Mouse (Mus musculus) ovary, adult 18-20 months (tissue): Measurements from ENCODE around the gene Ankrd66.
A peak's percentile ranks its signal among the peaks of the same experiment; 100 is the strongest.

ENCODE experiments used
- DNase-seq: peaks from one replicate; pipeline ENCODE4 v3.0.0; 2022; ENCODE audit warnings: low spot score, mixed read lengths

The Ankrd66 gene

DNA sequence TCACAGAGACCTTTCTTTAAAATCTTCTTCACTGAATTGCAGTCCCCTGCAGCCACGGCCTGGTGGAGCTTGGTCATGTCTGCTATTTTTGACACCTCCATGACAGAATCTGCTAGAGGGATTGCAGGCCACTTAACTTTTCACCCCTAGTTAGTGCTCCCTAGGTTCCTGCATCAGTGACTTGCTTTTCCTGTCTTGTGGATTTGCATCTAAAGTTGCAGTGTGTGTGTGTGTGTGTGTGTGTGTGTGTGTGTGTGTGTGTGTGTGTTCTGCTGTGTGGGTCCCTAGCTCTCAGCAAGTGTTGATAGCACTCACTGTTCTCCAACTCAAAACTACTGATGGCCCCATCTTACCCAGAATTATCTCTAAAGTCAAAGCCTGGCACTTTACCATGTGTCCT lies at the start of gene Ankrd66:
Gene Ankrd66 (minus strand): TSS at position 101 of the 400 bp plus-strand sequence.
- no peak for DNase-seq

DNA sequence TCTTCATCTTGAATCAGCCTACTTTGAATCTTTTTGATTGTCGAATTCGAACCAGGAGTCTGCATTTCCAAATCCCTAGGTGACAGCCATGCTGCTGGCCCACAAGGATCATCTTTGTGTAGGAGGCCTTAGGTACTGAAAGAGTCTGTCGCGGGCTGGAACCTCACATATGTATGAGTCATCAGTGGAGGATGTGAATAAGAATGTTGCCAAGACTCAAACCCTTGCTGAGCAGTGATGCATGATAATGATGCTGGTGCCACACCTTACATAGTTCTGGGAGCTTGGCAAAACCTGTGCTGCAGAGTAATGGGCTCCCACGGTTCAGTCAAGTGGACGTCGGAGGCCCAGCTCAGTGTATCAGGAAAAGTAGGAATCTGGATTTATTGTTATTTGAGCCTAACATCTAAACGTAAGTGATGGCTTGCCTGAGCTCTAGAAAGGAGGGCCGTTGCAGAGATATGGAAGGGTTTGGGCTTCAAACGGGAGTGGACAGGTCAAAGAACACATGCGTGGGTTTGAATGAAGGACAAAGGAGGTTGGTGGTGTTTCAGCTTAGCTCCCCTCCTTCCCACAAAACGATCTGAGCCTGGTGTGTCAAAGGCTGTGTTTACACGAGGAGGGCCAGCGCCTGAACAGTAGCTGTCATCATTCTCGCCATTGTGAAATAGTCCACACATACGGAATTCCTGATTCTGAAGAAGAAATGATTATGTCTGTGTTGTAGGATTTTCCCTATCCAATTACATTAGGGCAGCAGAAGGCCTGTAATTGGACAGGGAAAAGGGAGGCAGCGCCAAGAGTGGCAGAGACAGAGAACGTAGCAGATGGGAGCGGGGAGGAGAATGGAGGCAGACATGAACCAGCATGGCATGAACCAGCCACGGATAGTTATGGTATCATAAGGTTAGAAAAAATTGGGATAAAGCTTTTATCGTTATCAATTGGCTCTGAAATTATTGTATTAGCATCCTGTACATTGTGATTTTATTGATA lies 49.2 kb upstream of the Ankrd66 start:
- DNase-seq = no peak

DNA sequence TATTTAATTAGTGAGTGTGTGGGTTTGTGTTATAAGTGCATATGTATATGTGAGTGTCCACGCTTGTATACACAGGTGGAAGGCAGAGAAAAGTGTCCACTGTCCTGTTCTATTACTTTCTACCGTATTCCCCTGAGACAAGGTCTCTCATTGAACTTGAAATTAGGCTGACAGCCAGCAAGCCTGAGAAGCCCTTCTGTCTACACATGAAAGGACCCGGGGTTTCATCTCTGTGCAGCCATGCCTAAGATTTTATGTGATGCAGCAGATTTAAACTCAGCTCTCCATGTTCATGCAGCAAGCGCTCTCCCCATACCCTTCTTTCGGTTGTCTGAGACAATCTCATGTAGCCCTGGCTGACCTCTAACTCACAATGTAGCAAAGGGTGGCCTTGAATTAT lies 47.1 kb upstream of the Ankrd66 start:
- DNase-seq = no peak

DNA sequence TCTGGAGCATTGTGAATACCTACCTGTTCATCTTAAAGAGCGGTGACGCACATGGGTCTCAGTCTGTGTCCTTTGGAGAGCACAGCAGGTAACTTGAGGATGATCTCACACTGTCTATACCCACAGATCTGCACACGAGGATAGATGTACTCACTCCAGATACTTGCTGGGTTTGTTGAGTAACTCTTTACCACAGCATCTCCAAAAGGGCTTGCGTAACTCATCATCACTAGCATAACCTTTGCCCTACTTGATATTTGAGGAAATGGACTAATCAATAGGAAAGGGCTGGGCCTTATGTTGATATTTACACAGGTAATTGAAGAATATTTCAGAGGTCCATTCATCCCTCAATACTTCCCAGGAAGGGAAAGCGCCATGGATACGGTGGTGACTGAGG lies 46.3 kb upstream of the Ankrd66 start:
- DNase-seq = no peak

DNA sequence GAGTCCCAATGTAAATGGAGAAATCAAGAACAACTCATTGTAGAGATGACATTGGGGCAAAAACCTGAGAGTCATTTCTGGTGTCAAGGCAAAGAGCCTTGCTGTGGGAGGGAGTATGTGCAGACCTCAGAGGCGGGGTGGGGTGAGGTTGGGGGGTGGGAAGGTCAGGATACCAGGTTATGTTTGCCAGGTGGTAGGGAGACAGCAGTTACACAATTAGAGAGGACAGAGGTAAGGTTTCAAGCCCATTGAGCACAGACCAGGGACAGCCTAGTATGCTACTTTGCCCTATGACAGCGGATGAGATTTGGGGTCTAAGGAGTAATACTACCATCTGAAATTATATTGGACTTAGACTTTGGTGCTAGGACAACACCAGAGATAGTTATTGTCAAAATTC lies 43.8 kb upstream of the Ankrd66 start:
- DNase-seq = no peak

DNA sequence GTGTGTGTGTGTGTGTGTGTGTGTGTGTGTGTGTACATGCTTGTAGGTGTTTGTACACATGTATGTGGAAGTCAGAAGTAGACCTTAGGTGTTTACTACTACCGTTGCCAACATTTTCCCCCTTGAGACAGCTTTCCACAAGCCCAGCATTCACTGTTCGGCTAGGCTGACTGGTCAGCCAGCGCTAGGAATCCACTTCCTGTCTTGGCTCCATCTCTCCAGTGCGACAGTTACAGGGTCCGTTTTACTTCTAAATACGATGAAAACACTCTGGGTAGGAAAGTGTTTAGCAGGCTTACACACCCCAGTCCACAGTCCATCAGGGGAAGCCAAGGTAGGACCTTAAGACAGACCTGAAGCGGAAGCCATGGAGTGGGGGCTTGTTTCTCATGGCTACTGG lies 41.3 kb upstream of the Ankrd66 start:
- DNase-seq = no peak

DNA sequence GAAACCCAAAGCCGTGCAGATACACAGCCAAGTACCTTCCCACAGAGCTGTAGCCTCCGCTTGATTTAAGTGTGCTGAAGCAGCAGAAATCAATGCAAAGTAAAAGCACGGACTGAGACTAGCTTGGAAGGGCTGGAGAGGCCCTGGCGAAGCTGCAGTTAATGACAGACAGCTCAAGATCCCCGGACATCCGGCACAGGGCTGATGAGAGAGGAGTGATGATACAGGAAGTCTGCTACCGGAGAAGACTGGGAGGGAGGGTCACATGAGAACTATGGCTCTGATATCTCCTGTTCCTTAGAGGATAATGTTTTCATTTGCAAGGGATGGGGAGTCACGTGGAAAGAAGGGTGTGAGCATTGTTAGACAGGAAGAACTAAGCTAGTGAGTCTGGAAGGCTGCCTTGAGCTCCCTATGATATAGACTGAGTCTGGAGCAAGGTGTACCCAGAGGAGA lies 37.6 kb upstream of the Ankrd66 start:
- DNase-seq = no peak

DNA sequence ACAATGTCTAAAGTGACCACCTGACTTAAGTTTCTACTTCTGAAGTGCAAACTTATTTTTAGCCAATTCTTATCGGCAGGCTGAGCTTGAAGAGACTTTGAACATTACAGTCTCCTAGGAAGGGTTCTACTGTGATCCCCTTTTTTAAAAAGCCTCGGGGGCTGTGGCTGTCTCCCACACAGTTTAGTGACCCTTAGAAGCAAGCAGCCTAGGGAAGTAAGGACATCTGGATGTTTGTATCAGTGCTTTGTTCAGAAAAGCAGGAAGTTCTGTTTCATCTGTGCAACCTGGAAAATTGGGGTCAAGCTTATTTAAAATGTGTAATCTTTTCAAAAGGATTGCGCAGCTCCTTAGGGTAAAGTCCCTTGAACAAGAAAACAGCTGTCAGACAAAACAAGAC lies 37.0 kb upstream of the Ankrd66 start:
- no peak for DNase-seq

DNA sequence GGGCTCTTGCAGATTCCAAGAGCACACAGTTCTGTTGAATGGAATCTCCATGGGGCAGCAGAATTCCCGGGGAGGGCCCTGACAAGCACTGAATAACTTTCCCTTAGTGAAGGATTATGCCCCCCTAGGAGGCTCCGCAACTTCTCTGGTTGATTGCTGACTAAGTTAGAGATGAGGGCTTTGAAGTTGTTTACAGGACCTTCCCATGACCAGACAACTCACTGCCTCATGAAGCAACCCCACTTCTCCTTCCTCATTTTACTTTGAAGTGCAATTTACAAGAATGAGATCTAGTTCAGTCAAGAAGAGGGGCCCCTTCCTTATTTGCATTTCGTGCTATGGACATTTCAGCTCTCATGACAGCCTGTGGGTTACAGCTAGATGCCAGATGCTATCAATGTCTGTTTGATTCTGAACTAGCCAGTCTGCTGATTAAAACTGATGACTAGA lies 30.2 kb upstream of the Ankrd66 start:
- DNase-seq = no peak

DNA sequence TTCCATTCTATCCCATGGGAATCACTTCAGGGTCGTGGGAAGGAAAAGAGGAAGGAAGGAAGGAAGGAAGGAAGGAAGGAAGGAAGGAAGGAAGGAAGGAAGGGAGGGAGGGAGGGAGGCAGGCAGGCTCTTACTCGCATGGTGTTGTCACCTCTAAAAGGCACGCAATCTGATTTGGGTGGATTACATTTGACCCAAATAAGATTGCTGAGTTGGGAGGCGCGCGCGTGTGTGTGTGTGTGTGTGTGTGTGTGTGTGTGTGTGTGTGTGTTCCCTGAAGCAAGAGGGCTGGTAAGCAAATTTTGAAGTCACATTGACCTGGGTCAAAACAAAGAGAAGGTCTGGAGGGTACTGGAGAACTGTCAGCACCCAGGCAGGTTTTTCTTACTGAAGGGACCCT lies 25.8 kb upstream of the Ankrd66 start:
- no peak for DNase-seq

DNA sequence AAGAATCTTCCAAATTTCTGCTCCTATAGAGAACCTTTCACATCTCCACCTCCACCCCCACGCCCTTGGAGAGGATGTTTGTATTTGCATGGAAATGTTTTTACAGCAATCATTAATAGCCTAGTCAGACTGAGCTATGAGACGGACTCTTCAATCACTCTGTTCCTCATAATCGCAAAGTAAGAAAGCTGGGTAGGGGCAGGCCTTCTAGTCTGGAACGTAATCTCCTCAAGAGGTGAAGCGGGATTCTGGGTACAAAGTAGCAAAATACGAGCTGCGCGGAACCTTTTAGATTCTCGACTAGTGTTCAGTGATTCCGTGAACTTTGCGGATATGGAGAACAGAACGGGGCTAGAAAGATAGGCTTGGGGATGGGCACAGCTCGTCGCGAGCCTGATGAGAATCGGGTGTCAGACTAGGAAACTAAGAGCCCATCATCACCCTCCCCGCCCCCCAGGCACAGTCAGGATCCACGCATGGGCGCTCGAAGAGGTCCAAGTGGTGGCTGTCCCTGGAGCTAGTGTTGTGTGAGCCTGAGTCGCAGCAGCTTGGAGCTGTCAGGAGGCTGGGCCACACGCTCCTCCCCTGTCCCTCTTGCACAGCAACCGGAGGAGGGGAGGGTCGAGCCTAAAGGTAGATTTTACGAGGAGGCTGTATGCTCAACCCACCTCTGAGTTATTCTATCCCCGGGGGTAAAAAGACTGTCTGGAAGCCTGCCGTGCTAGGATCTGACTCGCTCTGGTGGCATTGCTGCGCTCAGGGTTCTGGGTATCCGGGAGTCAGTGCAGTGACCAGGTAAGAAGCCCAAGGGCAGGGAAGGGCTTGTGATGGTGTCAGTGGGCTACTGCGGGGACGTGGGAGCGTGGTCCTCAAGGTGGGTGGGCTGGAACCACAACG lies 24.8 kb upstream of the Ankrd66 start, which contains the start of gene Pla2g7:
Gene Pla2g7 (plus strand): TSS at position 107 of the 897 bp plus-strand sequence.
- no peak for DNase-seq

DNA sequence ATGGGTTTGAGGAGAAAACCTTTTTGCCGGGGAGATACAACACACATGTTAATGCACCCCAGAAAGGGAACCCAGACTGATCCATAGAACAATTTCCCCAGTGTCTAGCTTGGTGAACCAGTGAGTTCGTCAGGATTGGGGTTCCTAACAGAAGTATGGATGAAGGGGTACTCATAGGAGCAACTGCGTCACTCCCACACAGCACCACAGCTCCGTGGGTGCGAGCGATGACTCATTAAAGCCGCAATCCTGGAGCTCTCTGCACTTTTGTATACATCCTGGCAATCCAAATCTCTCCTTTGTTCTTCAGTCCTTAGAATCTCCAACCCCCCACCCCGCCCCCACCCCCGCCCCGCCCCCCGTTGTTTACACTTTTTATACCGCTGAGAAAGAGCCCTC lies 24.2 kb upstream of the Ankrd66 start:
- DNase-seq = no peak

DNA sequence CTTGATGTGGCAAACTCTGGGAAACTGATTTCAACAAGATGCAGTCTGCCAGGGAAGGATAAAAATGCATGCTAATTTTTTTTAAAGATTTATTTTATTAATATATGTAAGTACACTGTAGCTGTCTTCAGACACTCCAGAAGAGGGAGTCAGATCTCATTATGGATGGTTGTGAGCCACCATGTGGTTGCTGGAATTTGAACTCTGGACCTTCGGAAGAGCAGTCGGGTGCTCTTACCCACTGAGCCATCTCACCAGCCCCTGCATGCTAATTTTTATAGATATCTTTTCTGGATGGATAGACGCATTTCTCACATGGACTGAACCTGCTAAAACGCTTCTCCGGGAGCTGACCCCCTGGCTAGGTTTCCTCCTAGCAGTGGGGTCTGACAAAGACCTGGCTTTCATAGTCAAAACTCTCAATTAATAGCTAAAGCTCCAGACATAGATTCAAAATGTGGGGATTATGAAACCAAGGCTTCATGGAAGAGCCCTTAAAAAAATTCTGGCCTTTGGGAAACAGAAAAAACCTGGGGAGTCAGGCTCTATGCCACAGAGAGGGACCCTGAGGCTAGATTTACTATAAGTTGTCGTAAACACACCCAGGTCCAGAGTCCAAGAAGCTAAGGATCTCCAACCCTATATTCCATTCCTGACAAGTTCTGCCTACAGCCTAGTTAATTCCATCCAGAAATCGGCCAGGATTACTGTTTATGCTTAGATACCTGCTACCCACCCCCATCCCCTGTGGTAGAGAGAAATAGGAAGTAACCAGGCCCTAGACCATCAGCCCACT lies 20.0 kb upstream of the Ankrd66 start:
- DNase-seq = no peak

DNA sequence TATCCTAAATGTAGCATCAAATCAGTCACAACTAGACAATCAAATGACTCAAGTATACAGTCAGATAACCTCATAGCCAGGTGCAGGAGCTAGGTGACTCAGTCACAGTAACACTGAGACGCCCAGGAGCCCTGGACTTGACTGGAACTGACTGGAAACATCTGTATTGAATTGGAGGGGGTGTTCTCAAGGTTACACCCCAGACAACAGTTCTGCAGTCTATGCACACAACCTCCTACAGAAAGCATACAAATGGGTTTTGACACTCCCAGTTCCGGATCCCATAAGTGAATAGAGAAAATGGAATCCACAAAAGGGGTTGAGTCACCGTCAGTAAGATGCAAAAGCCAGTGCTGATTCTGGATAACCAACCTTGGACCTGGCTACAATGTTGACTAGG lies 15.2 kb upstream of the Ankrd66 start:
- DNase-seq = no peak

DNA sequence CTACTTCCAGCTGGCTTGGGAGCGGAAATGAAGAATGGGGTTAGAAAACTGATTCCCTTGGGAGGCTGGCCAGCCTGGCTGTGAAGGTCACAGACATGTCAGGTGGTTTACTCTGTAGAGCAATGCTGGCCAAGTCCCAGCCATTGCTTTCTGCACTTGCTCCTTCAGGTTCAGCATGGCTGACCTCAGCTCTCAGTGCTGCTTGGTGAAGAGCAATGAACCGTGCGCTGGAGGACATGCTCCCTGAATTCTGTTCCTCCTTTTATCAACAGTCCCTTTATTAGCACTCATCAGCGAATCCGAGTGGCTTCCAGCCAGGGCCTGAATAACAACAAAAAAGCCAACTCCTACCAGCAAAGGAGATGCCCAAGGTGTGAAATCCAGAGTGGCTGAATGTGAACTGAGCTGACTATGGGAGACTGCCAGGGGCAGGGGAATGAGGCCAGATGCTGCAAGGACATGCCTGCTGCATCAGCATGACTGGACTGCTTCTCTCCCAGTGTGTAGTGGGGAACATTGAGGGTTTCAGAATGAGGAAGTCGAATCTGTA lies 14.2 kb upstream of the Ankrd66 start:
- peak; percentile 31 for DNase-seq

DNA sequence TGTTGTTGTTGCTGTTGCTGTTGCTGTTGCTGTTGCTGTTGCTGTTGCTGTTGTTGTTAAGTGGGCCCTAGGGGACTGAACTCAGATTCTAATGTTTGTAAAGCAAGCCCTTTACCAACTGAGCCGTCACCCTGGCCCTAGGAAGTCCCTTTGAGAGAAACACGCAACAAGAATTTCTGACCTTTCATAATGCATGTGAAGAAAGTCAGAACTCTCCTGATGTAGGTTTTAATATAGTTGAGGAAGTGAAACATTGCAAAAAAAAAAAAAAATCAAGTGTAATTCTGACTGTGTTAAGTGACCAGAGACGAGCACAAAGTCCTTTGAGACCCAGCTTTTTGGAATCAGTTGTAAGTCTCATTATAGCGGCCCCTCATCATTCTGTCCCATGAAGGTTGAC lies 13.7 kb upstream of the Ankrd66 start:
- DNase-seq = no peak

DNA sequence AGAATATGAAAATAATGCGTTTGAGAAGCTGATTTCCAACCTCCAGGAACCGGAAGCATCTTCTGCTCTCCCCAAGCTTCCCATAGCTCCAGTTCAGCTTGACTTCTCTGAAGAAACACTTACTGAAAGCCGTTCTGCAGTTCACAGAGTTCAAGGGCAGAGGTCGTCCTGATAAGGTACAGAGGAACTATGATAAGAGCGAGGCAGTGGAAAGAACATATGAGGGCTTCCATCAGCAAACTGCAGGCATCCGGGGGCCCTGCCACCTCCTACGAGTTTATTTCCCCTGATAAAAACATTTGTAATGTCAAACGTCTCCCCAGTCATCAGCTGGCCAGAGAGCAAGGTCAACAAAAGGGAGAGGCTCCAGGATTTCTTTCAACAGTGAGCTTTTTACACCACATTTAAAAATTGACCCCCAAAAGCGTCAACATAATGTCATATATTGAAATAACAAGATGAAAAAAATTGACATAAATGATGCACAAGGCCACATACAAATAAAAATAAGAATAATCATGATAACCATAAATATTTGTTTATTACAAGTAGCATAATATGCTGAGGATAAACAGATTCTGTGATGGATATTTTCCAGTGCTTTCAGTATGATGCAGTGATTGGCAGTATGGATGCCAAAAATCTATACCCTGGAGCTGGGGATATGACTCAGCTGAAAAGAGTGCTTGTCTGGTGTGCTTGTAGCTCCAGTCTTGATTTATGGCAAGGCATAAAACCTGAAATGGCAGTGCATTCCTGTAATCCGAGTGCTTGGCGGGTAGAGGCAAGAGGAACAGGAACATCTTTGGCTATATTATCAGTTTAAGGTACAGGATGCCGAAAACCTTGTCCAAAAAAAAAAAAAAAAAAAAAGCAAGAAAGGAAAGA lies 11.3 kb upstream of the Ankrd66 start:
- no peak for DNase-seq

DNA sequence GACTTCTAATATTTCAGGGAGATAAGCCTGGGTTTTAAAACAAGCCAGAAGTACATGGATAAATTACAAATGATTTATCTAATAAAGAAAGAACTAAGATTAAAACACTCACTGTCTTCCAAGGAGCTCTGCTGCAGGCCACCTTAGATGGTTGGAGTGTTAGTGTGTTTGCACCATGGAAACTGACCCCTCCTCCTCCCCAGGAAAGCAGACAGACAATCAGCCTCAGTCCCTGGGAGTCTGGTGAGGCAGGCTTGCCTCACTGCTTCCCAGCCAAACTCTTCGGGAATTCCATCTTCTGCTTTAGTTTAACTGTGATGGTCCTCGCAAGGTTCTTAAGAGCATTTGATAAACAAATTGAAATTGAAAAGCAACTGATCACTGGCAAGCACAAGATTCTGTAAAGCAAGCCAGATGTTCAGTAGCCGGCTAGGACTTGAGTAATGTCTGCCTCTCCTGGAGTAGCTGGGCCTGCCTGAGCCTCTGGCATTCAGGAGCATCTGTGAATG lies 7.7 kb upstream of the Ankrd66 start:
- no peak for DNase-seq

DNA sequence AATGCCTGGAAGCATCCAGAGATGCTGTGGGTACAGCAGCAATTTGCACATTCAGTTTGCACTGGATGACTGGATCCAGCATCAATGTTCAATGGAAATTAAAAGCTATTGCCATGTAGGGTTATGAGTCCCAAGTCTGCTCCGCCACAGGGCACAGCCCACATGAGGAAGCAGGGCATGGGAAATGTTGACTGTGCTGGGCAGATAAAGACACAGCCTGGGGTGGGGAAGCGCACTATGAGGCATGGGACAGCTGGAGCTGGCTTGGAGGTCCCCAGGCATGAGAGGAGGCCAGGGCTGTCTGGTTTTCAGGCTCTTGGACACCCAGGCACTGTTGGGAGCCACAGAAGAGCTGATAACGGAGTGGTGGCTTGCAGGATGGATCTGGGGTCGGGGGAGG lies 601 bp upstream of the Ankrd66 start:
- DNase-seq = no peak

DNA sequence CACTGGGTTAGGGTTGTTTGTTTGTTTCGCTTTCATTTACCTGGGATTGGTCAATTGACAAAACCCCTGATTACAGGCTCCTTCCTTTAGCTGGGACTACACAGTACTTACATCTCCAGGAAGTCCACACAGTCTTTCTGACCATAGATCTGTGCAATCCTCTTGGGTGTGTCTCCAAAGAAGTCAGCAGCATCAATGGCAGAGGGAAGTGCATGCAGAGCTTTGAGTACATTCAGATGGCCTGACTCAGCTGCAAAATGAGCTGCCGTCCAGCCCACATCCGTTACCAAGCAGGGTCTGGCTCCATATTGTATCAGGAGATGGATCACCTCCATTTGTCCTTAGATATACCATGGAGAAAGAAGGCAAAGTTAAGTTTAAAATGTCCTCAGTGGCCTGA lies 4.7 kb downstream of the Ankrd66 start:
- no peak for DNase-seq
